Mouse (Mus musculus) embryonic facial prominence, embryonic 13.5 days (tissue): ENCODE data around the gene 1810010H24Rik. TPM values are rescaled to one million over a fixed set of nuclear protein-coding genes. Genes with fewer than 3 reads are reported as not detected.
"Not testable (repeated sequence)": the region's sequence is repeated elsewhere in the genome, so short reads cannot be mapped to it uniquely, and the experiment has no call there.

ENCODE experiments used
- ATAC-seq: fragments of 200-750 bp; cut with Nextera tagmentation; 2 replicates; pipeline ENCODE4 v1.8.0; 2017; ENCODE audit warnings: low read depth; ENCODE audit not compliant: insufficient number of reproducible peaks, insufficient read depth, low FRiP score, low TSS enrichment
- H3K27ac ChIP-seq: fragments of 300-500 bp; sonication (generic); 2 replicates; pipeline ENCODE4 v1.5.1; 2015; ENCODE audit warnings: moderate library complexity, mild to moderate bottlenecking, inconsistent platforms
- H3K27me3 ChIP-seq: fragments of 300-500 bp; sonication (generic); 2 replicates; pipeline ENCODE4 v1.6.1; 2015; ENCODE audit warnings: mild to moderate bottlenecking, inconsistent platforms
- H3K36me3 ChIP-seq: fragments of 300-500 bp; sonication (generic); 2 replicates; pipeline ENCODE4 v1.6.1; 2015; ENCODE audit warnings: mild to moderate bottlenecking, inconsistent platforms
- H3K4me1 ChIP-seq: fragments of 300-500 bp; sonication (generic); 2 replicates; pipeline ENCODE4 v1.6.1; 2015; ENCODE audit warnings: inconsistent platforms
- H3K4me2 ChIP-seq: fragments of 300-500 bp; sonication (generic); 2 replicates; pipeline ENCODE4 v1.6.1; 2015; ENCODE audit warnings: moderate library complexity, mild to moderate bottlenecking, inconsistent platforms
- H3K4me3 ChIP-seq: fragments of 300-500 bp; sonication (generic); 2 replicates; pipeline ENCODE4 v1.5.1; 2015; ENCODE audit warnings: mild to moderate bottlenecking, inconsistent platforms
- H3K9ac ChIP-seq: fragments of 300-500 bp; sonication (generic); 2 replicates; pipeline ENCODE4 v1.6.1; 2015; ENCODE audit warnings: mild to moderate bottlenecking, inconsistent platforms
- H3K9me3 ChIP-seq: fragments of 300-500 bp; sonication (generic); 2 replicates; pipeline ENCODE4 v1.6.1; 2016; ENCODE audit warnings: inconsistent platforms
- WGBS: fragments of 180-500 bp; shearing (Covaris S2); methylation state at CpG from one replicate; pipeline ENCODE4 v1.1.7; 2015; ENCODE audit warnings: mixed read lengths; 5-methylcytosine and 5-hydroxymethylcytosine counted together
- polyA plus RNA-seq: library from polyadenylated mRNA; unstranded; fragments of >200 nt; fragmentation: Nextera tagmentation; extraction: Ambion mirVana; gene quantifications from 2 replicates; pipeline ENCODE4 v1.2.1, GENCODE M21; 2015

1810010H24Rik gene
- polyA plus RNA-seq, 1 experiment from 2014 or later = 1.9 TPM

DNA sequence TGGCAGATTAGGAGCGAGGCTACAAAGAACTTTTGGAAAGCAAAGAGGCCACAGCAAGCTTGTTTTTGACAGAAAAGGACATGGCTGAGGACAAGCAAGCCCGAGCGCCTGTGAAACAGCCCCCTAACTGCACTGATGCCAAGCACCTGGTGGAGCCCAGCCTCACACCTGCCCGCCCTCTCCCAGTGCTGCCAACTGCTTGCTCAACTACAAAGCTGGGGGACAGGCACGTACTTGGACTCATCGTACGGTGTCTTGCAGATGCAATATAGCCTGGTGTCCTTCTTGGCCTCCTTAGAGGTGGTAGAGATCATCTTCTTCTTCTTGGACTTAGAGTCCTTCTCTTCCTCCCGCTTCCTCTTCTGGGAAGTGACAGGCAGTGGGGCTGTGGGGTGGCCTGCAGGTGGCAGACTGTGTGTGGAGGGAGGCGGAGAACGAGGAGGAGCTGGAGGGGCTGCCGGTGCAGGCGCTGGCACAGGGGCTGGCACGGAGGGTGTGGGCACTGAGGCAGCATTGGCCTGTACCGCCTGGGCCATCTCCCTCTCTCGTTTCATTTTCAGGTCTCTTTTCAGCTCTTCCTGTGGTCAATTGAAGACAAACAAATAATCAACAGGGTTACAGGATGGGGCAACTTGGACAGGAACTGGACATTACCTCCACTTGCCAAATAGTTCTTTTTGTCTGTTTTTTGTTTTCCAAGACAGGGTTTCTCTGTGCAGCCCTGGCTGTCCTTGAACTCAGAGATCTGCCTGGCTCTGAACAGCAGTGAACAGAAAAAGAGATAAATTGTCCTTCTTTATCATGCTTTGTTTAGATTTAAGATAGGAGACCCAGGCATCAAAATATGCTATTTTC lies 21.5 kb downstream of the 1810010H24Rik start:
- peaks cover 56% of the 10 kb centered on the region for H3K36me3 ChIP-seq
- WGBS = 86% methylated on average over 15 of the region's 15 CpGs
- H3K4me3 ChIP-seq = no peak overlapping the region
- ATAC-seq = no peak
- no peaks in the 10 kb centered on the region for H3K27me3 ChIP-seq
- H3K9me3 ChIP-seq = no peaks in the 10 kb centered on the region
- no peak overlapping the region for H3K27ac ChIP-seq
- H3K4me2 ChIP-seq = no peak overlapping the region
- H3K9ac ChIP-seq = no peak overlapping the region
- no peaks in the 10 kb centered on the region for H3K4me1 ChIP-seq

GRCm38 (mm10) chr11:107054870-107055269 lies 29.4 kb downstream of the 1810010H24Rik start:
- ATAC-seq = no peak
- Histone ChIP-seq H3K4me3 (no peak overlapping the region), H3K27me3 (no peaks in the 10 kb centered on the region), H3K4me2 (no peak overlapping the region), H3K9me3 (no peaks in the 10 kb centered on the region), H3K27ac (no peak overlapping the region), H3K9ac (no peak overlapping the region), H3K36me3 (peaks cover 88% of the 10 kb centered on the region), H3K4me1 (no peaks in the 10 kb centered on the region)
- WGBS = 87% methylated on average over 6 of the region's 6 CpGs

DNA sequence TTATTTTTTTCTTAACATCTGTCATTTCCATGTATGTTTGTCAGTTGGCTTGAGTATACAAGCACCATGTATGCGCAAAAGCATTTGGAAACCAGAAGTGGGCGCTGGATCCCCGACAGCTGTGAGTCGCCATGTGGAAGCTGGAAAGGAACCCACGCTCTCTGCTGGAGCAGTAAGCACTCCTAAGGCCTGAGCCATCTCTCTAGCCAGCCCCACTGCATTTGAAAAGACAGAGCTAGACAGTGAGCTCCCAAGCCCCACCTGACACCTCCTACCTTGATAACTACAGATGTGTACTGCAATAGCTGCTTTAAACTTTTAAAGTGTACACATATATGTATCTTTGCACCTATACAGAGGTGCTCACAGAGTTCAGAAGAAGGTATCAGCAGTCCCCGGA lies 31.9 kb downstream of the 1810010H24Rik start:
- Histone ChIP-seq H3K27me3 (no peaks in the 10 kb centered on the region), H3K27ac (no peak overlapping the region), H3K9ac (no peak overlapping the region), H3K36me3 (peaks cover 97% of the 10 kb centered on the region), H3K4me3 (no peak overlapping the region), H3K4me2 (no peak overlapping the region), H3K4me1 (no peaks in the 10 kb centered on the region), H3K9me3 (no peaks in the 10 kb centered on the region)
- WGBS = 90% methylated on average over 6 of the region's 6 CpGs
- ATAC-seq = no peak

DNA sequence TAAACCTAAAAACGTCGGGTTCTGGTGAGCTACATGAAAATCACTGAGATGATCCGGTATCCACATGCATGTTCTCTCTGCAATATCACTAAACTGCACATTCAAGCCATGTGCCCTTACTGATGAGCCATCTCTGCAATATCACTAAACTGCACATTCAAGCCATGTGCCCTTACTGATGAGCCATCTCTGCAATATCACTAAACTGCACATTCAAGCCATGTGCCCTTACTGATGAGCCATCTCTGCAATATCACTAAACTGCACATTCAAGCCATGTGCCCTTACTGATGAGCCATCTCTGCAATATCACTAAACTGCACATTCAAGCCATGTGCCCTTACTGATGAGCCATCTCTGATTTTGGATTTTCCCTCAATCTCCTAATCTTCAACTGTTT lies 34.2 kb downstream of the 1810010H24Rik start:
- H3K9ac ChIP-seq, H3K27me3 ChIP-seq, H3K9me3 ChIP-seq, ATAC-seq, H3K4me3 ChIP-seq, H3K27ac ChIP-seq, H3K4me2 ChIP-seq, H3K4me1 ChIP-seq: not testable (repeated sequence)
- peaks cover 96% of the 10 kb centered on the region for H3K36me3 ChIP-seq
- 95% methylated on average over 3 of the region's 3 CpGs for WGBS

- no peak overlapping the region for H3K4me3 ChIP-seq
- ATAC-seq = no peak
- WGBS = 66% methylated on average over 1 of the region's 1 CpGs
Observed at GRCm38 (mm10) chr11:107060941-107061340, 35.5 kb downstream of the 1810010H24Rik start.

GRCm38 (mm10) chr11:107063067-107063466 lies 37.6 kb downstream of the 1810010H24Rik start:
- 93% methylated on average over 3 of the region's 3 CpGs for WGBS
- Histone ChIP-seq H3K4me1 (no peaks in the 10 kb centered on the region), H3K27me3 (no peaks in the 10 kb centered on the region), H3K9me3 (no peaks in the 10 kb centered on the region), H3K4me3 (no peak overlapping the region), H3K4me2 (no peak overlapping the region), H3K36me3 (peaks cover 96% of the 10 kb centered on the region), H3K27ac (no peak overlapping the region), H3K9ac (no peak overlapping the region)
- ATAC-seq = no peak

More at GRCm38 (mm10) chr11:107060941-107061340, 35.5 kb downstream of the 1810010H24Rik start:
- Histone ChIP-seq H3K9me3 (no peaks in the 10 kb centered on the region), H3K4me2 (no peak overlapping the region), H3K27ac (no peak overlapping the region), H3K4me1 (no peaks in the 10 kb centered on the region), H3K9ac (no peak overlapping the region), H3K27me3 (no peaks in the 10 kb centered on the region), H3K36me3 (peaks cover 96% of the 10 kb centered on the region)

DNA sequence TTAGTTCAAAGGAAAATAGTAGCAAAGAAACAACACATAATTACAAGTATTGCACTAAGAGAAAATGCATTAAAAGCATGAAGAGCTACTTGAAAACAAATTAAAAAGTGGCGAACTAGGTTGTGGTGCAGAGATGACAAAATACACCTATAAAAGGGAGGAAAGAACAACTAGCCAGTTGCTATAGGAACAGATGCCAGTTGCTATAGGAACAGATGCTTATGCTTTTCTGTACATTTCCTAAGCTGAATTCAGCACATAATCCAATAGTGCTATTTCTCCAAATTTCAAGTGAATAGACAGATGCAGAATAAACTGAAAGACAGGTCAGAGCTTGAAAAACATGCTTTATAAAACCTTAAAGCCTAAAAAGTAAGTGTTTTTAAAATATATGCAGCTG lies 39.1 kb downstream of the 1810010H24Rik start:
- no peak for ATAC-seq
- Histone ChIP-seq H3K4me3 (no peak overlapping the region), H3K4me2 (no peak overlapping the region), H3K4me1 (no peaks in the 10 kb centered on the region), H3K9me3 (no peaks in the 10 kb centered on the region), H3K27ac (no peak overlapping the region), H3K27me3 (no peaks in the 10 kb centered on the region), H3K36me3 (peaks cover 84% of the 10 kb centered on the region), H3K9ac (no peak overlapping the region)
- WGBS = 96% methylated on average over 1 of the region's 1 CpGs

GRCm38 (mm10) chr11:107065216-107065785 lies 39.8 kb downstream of the 1810010H24Rik start:
- H3K27ac ChIP-seq = no peak overlapping the region
- no peaks in the 10 kb centered on the region for H3K4me1 ChIP-seq
- H3K9ac ChIP-seq = no peak overlapping the region
- H3K9me3 ChIP-seq = no peaks in the 10 kb centered on the region
- no peaks in the 10 kb centered on the region for H3K27me3 ChIP-seq
- H3K4me3 ChIP-seq = no peak overlapping the region
- WGBS = 94% methylated on average over 11 of the region's 11 CpGs
- peaks cover 86% of the 10 kb centered on the region for H3K36me3 ChIP-seq
- ATAC-seq = no peak
- no peak overlapping the region for H3K4me2 ChIP-seq

Other genes starting within 250 kb of the 1810010H24Rik start
- gene Polg2, start 246.1 kb upstream of the 1810010H24Rik start, polyA plus RNA-seq = 14.1 and 14.7 TPM in 2 replicates
- 345 and 370 TPM in 2 replicates for gene Ddx5, start 236.5 kb upstream of the 1810010H24Rik start, polyA plus RNA-seq
- 28.2 and 30.5 TPM in 2 replicates for gene Cep95, start 236.4 kb upstream of the 1810010H24Rik start, polyA plus RNA-seq
- gene Smurf2, start 105.0 kb upstream of the 1810010H24Rik start, polyA plus RNA-seq = 16.5 and 16.8 TPM in 2 replicates
- gene Kpna2, start 26.1 kb upstream of the 1810010H24Rik start, polyA plus RNA-seq = 289 and 398 TPM in 2 replicates
- gene Bptf, start 106.4 kb downstream of the 1810010H24Rik start, polyA plus RNA-seq = 43.8 and 47.7 TPM in 2 replicates
- gene Nol11, start 163.7 kb downstream of the 1810010H24Rik start, polyA plus RNA-seq = 58.3 and 61.4 TPM in 2 replicates